Mouse (Mus musculus): ENCODE data around the gene Kctd11. TPM values are rescaled to one million over a fixed set of nuclear protein-coding genes. Genes with fewer than 3 reads are reported as not detected.

The Kctd11 gene
- polyA plus RNA-seq, 1 experiment from 2014 or later = 6.4 TPM

GRCm38 (mm10) chr11:69836703-69837576, 44.3 kb downstream of the Kctd11 start:
- peak overlapping the region; percentile 79 for H3K27ac ChIP-seq (ENCODE audit: low read depth, low read length)
- ATAC-seq (ENCODE audit: low FRiP score, low TSS enrichment) = 0 out of 2 replicates have a peak, but pooled peaks have one; percentile 4
- H3K27me3 ChIP-seq (ENCODE audit: control insufficient read depth, insufficient read depth, low read length) = 0 out of 2 replicates have a peak, but pooled peaks cover 2% of the 10 kb centered on the region
- peak overlapping the region; percentile 98 for H3K4me2 ChIP-seq (replicated peaks; ENCODE audit: low read depth, low read length)
- no peaks in the 10 kb centered on the region for H3K9me3 ChIP-seq (ENCODE audit: control insufficient read depth, low read length)
- H3K4me3 ChIP-seq (ENCODE audit: low read length) = peak overlapping the region; percentile 73
- WGBS = under 1% methylated on average over 39 of the region's 52 CpGs
- H3K4me1 ChIP-seq (ENCODE audit: control insufficient read depth, insufficient read depth, low read length) = peaks cover 46% of the 10 kb centered on the region
- H3K9ac ChIP-seq (ENCODE audit: low read depth, low read length) = peak overlapping the region; percentile 79
- H3K36me3 ChIP-seq (ENCODE audit: control insufficient read depth, insufficient read depth, low read length) = peaks cover 11% of the 10 kb centered on the region; the same call in 1 of the 2 replicates

GRCm38 (mm10) chr11:69835966-69836335, 45.3 kb downstream of the Kctd11 start:
- peaks cover 46% of the 10 kb centered on the region for H3K4me1 ChIP-seq (ENCODE audit: control insufficient read depth, insufficient read depth, low read length)
- 20% methylated on average over 4 of the region's 4 CpGs for WGBS
- no peak for ATAC-seq (ENCODE audit: low FRiP score, low TSS enrichment)
- no peaks in the 10 kb centered on the region for H3K9me3 ChIP-seq (ENCODE audit: control insufficient read depth, low read length)
- peak overlapping the region; percentile 73 for H3K4me3 ChIP-seq (ENCODE audit: low read length)
- peak overlapping the region; percentile 98 for H3K4me2 ChIP-seq (replicated peaks; ENCODE audit: low read depth, low read length)
- H3K36me3 ChIP-seq (ENCODE audit: control insufficient read depth, insufficient read depth, low read length) = peaks cover 17% of the 10 kb centered on the region; the same call in 1 of the 2 replicates
- peak overlapping the region; percentile 79; the same call in 1 of the 2 replicates for H3K9ac ChIP-seq (ENCODE audit: low read depth, low read length)
- 0 out of 2 replicates have a peak, but pooled peaks cover 2% of the 10 kb centered on the region for H3K27me3 ChIP-seq (ENCODE audit: control insufficient read depth, insufficient read depth, low read length)
- no peak overlapping the region for H3K27ac ChIP-seq (ENCODE audit: low read depth, low read length)

GRCm38 (mm10) chr11:69835326-69835965, 45.8 kb downstream of the Kctd11 start:
- no peak for ATAC-seq (ENCODE audit: low FRiP score, low TSS enrichment)
- H3K9ac ChIP-seq (ENCODE audit: low read depth, low read length) = peak overlapping the region; percentile 2; the same call in 1 of the 2 replicates
- WGBS = 5% methylated on average over 9 of the region's 9 CpGs

GRCm38 (mm10) chr11:69834001-69834549, 47.1 kb downstream of the Kctd11 start:
- WGBS = 8% methylated on average over 26 of the region's 48 CpGs
- peaks cover 17% of the 10 kb centered on the region; the same call in 1 of the 2 replicates for H3K36me3 ChIP-seq (ENCODE audit: control insufficient read depth, insufficient read depth, low read length)
- ATAC-seq (ENCODE audit: low FRiP score, low TSS enrichment) = no peak
- H3K4me1 ChIP-seq (ENCODE audit: control insufficient read depth, insufficient read depth, low read length) = peaks cover 47% of the 10 kb centered on the region
- H3K9me3 ChIP-seq (ENCODE audit: control insufficient read depth, low read length) = no peaks in the 10 kb centered on the region
- H3K4me3 ChIP-seq (ENCODE audit: low read length) = peak overlapping the region; percentile 73
- peak overlapping the region; percentile 75 for H3K9ac ChIP-seq (ENCODE audit: low read depth, low read length)
- H3K27ac ChIP-seq (ENCODE audit: low read depth, low read length) = 0 out of 2 replicates have a peak overlapping the region, but pooled peaks have one; percentile 11
- 0 out of 2 replicates have a peak, but pooled peaks cover 2% of the 10 kb centered on the region for H3K27me3 ChIP-seq (ENCODE audit: control insufficient read depth, insufficient read depth, low read length)
- peak overlapping the region; percentile 98 for H3K4me2 ChIP-seq (replicated peaks; ENCODE audit: low read depth, low read length)

More at GRCm38 (mm10) chr11:69835326-69835965, 45.8 kb downstream of the Kctd11 start:
- peak overlapping the region; percentile 98 for H3K4me2 ChIP-seq (replicated peaks; ENCODE audit: low read depth, low read length)
- H3K27ac ChIP-seq (ENCODE audit: low read depth, low read length) = no peak overlapping the region
- 0 out of 2 replicates have a peak, but pooled peaks cover 2% of the 10 kb centered on the region for H3K27me3 ChIP-seq (ENCODE audit: control insufficient read depth, insufficient read depth, low read length)
- peak overlapping the region; percentile 73 for H3K4me3 ChIP-seq (ENCODE audit: low read length)
- no peaks in the 10 kb centered on the region for H3K9me3 ChIP-seq (ENCODE audit: control insufficient read depth, low read length)
- H3K4me1 ChIP-seq (ENCODE audit: control insufficient read depth, insufficient read depth, low read length) = peaks cover 46% of the 10 kb centered on the region
- peaks cover 17% of the 10 kb centered on the region; the same call in 1 of the 2 replicates for H3K36me3 ChIP-seq (ENCODE audit: control insufficient read depth, insufficient read depth, low read length)

- WGBS = 55% methylated on average over 8 of the region's 8 CpGs
- Histone ChIP-seq H3K4me2 (replicated peaks; ENCODE audit: low read depth, low read length) (peak overlapping the region; percentile 98), H3K27ac (ENCODE audit: low read depth, low read length) (0 out of 2 replicates have a peak overlapping the region, but pooled peaks have one; percentile 11), H3K9ac (ENCODE audit: low read depth, low read length) (peak overlapping the region; percentile 75), H3K4me3 (ENCODE audit: low read length) (peak overlapping the region; percentile 73), H3K4me1 (ENCODE audit: control insufficient read depth, insufficient read depth, low read length) (peaks cover 45% of the 10 kb centered on the region), H3K36me3 (ENCODE audit: control insufficient read depth, insufficient read depth, low read length) (peaks cover 17% of the 10 kb centered on the region; the same call in 1 of the 2 replicates), H3K9me3 (ENCODE audit: control insufficient read depth, low read length) (no peaks in the 10 kb centered on the region), H3K27me3 (ENCODE audit: control insufficient read depth, insufficient read depth, low read length) (0 out of 2 replicates have a peak, but pooled peaks cover 2% of the 10 kb centered on the region)
- no peak for ATAC-seq (ENCODE audit: low FRiP score, low TSS enrichment)
Observed at GRCm38 (mm10) chr11:69833554-69833953, 47.7 kb downstream of the Kctd11 start.

- H3K27me3 ChIP-seq (ENCODE audit: control insufficient read depth, insufficient read depth, low read length) = no peaks in the 10 kb centered on the region
- no peak overlapping the region for H3K4me2 ChIP-seq (replicated peaks; ENCODE audit: low read depth, low read length)
- no peak overlapping the region for H3K9ac ChIP-seq (ENCODE audit: low read depth, low read length)
- 63% methylated on average over 5 of the region's 5 CpGs for WGBS
- peaks cover 56% of the 10 kb centered on the region for H3K36me3 ChIP-seq (ENCODE audit: control insufficient read depth, insufficient read depth, low read length)
- ATAC-seq (ENCODE audit: low FRiP score, low TSS enrichment) = no peak
- no peaks in the 10 kb centered on the region for H3K9me3 ChIP-seq (ENCODE audit: control insufficient read depth, low read length)
- peaks cover 10% of the 10 kb centered on the region for H3K4me1 ChIP-seq (ENCODE audit: control insufficient read depth, insufficient read depth, low read length)
- H3K4me3 ChIP-seq (ENCODE audit: low read length) = no peak overlapping the region
- H3K27ac ChIP-seq (ENCODE audit: low read depth, low read length) = no peak overlapping the region
Observed at GRCm38 (mm10) chr11:69828832-69829231, 52.4 kb downstream of the Kctd11 start.

Small RNA genes lying within 50 kb of the gene (microRNA-seq; reads per million reads assigned to microRNA genes)
- gene Mir6924 = not detected

Other genes starting within 250 kb of the Kctd11 start
- gene Fxr2, start 248.4 kb downstream of the Kctd11 start, polyA plus RNA-seq (2014; fragmentation: Nextera tagmentation; extraction: Ambion mirVana) = 30.7 and 33.3 TPM in 2 replicates
- 0.51 TPM in 1 of 2 replicates, not detected in the other for gene Sox15, start 226.1 kb downstream of the Kctd11 start, polyA plus RNA-seq (2014; fragmentation: Nextera tagmentation; extraction: Ambion mirVana)
- 42.3 and 71.8 TPM in 2 replicates for gene Mpdu1, start 218.8 kb downstream of the Kctd11 start, polyA plus RNA-seq (2014; fragmentation: Nextera tagmentation; extraction: Ambion mirVana)
- 8.5 and 10.5 TPM in 2 replicates for gene Cd68, start 215.3 kb downstream of the Kctd11 start, polyA plus RNA-seq (2014; fragmentation: Nextera tagmentation; extraction: Ambion mirVana)
- 729 and 1,177 TPM in 2 replicates for gene Eif4a1, start 209.0 kb downstream of the Kctd11 start, polyA plus RNA-seq (2014; fragmentation: Nextera tagmentation; extraction: Ambion mirVana)
- gene Senp3, start 199.3 kb downstream of the Kctd11 start, polyA plus RNA-seq (2014; fragmentation: Nextera tagmentation; extraction: Ambion mirVana) = 95.2 and 102 TPM in 2 replicates
- gene Tnfsf13, start 195.6 kb downstream of the Kctd11 start, polyA plus RNA-seq (2014; fragmentation: Nextera tagmentation; extraction: Ambion mirVana) = 0.34 and 0.60 TPM in 2 replicates
- gene Tnfsf12, start 185.6 kb downstream of the Kctd11 start, polyA plus RNA-seq (2014; fragmentation: Nextera tagmentation; extraction: Ambion mirVana) = 6.9 and 8.6 TPM in 2 replicates
- gene Tnfsfm13, start 185.3 kb downstream of the Kctd11 start, polyA plus RNA-seq (2014; fragmentation: Nextera tagmentation; extraction: Ambion mirVana) = 4.6 and 4.9 TPM in 2 replicates
- 30.2 and 58.4 TPM in 2 replicates for gene Polr2a, start 122.8 kb downstream of the Kctd11 start, polyA plus RNA-seq (2014; fragmentation: Nextera tagmentation; extraction: Ambion mirVana)
- gene Slc35g3, start 119.4 kb downstream of the Kctd11 start, polyA plus RNA-seq (2014; fragmentation: Nextera tagmentation; extraction: Ambion mirVana) = 0.23 and 0.36 TPM in 2 replicates
- gene Zbtb4, start 115.5 kb downstream of the Kctd11 start, polyA plus RNA-seq (2014; fragmentation: Nextera tagmentation; extraction: Ambion mirVana) = 2.0 and 2.2 TPM in 2 replicates
- 4.6 and 6.5 TPM in 2 replicates for gene Chrnb1, start 85.5 kb downstream of the Kctd11 start, polyA plus RNA-seq (2014; fragmentation: Nextera tagmentation; extraction: Ambion mirVana)
- 1.7 and 1.9 TPM in 2 replicates for gene Fgf11, start 79.5 kb downstream of the Kctd11 start, polyA plus RNA-seq (2014; fragmentation: Nextera tagmentation; extraction: Ambion mirVana)
- gene Tmem102, start 75.8 kb downstream of the Kctd11 start, polyA plus RNA-seq (2014; fragmentation: Nextera tagmentation; extraction: Ambion mirVana) = 6.4 and 7.7 TPM in 2 replicates
- gene Gm39566, start 66.1 kb downstream of the Kctd11 start, polyA plus RNA-seq (2014; fragmentation: Nextera tagmentation; extraction: Ambion mirVana) = not detected in 2 replicates
- gene Spem2, start 62.9 kb downstream of the Kctd11 start, polyA plus RNA-seq (2014; fragmentation: Nextera tagmentation; extraction: Ambion mirVana) = not detected in 2 replicates
- gene Spem1, start 59.2 kb downstream of the Kctd11 start, polyA plus RNA-seq (2014; fragmentation: Nextera tagmentation; extraction: Ambion mirVana) = 0.27 TPM in 1 of 2 replicates, not detected in the other
- gene Nlgn2, start 43.6 kb downstream of the Kctd11 start, polyA plus RNA-seq (2014; fragmentation: Nextera tagmentation; extraction: Ambion mirVana) = 7.8 and 8.5 TPM in 2 replicates
- gene Tmem256, start 42.9 kb downstream of the Kctd11 start, polyA plus RNA-seq (2014; fragmentation: Nextera tagmentation; extraction: Ambion mirVana) = 354 and 512 TPM in 2 replicates
- 84.3 and 105 TPM in 2 replicates for gene Plscr3, start 35.0 kb downstream of the Kctd11 start, polyA plus RNA-seq (2014; fragmentation: Nextera tagmentation; extraction: Ambion mirVana)
- 2.3 and 4.9 TPM in 2 replicates for gene Tnk1, start 22.7 kb downstream of the Kctd11 start, polyA plus RNA-seq (2014; fragmentation: Nextera tagmentation; extraction: Ambion mirVana)
- not detected in 2 replicates for gene Tmem95, start 3.4 kb downstream of the Kctd11 start, polyA plus RNA-seq (2014; fragmentation: Nextera tagmentation; extraction: Ambion mirVana)
- gene Acap1, start 14.1 kb upstream of the Kctd11 start, polyA plus RNA-seq (2014; fragmentation: Nextera tagmentation; extraction: Ambion mirVana) = 0.20 and 0.28 TPM in 2 replicates
- gene 2810408A11Rik, start 19.6 kb upstream of the Kctd11 start, polyA plus RNA-seq (2014; fragmentation: Nextera tagmentation; extraction: Ambion mirVana) = 12.4 and 15.1 TPM in 2 replicates
- gene Neurl4, start 19.7 kb upstream of the Kctd11 start, polyA plus RNA-seq (2014; fragmentation: Nextera tagmentation; extraction: Ambion mirVana) = 13.0 and 16.3 TPM in 2 replicates
- 73.4 and 82.0 TPM in 2 replicates for gene Gps2, start 32.5 kb upstream of the Kctd11 start, polyA plus RNA-seq (2014; fragmentation: Nextera tagmentation; extraction: Ambion mirVana)
- 2,108 and 2,169 TPM in 2 replicates for gene Eif5a, start 40.6 kb upstream of the Kctd11 start, polyA plus RNA-seq (2014; fragmentation: Nextera tagmentation; extraction: Ambion mirVana)
- gene Ybx2, start 54.4 kb upstream of the Kctd11 start, polyA plus RNA-seq (2014; fragmentation: Nextera tagmentation; extraction: Ambion mirVana) = 10.1 and 10.7 TPM in 2 replicates
- gene Slc2a4, start 66.8 kb upstream of the Kctd11 start, polyA plus RNA-seq (2014; fragmentation: Nextera tagmentation; extraction: Ambion mirVana) = 11.7 and 14.1 TPM in 2 replicates
- 117 and 132 TPM in 2 replicates for gene Cldn7, start 83.4 kb upstream of the Kctd11 start, polyA plus RNA-seq (2014; fragmentation: Nextera tagmentation; extraction: Ambion mirVana)
- gene Ctdnep1, start 99.8 kb upstream of the Kctd11 start, polyA plus RNA-seq (2014; fragmentation: Nextera tagmentation; extraction: Ambion mirVana) = 34.5 and 50.1 TPM in 2 replicates
- gene Elp5, start 101.1 kb upstream of the Kctd11 start, polyA plus RNA-seq (2014; fragmentation: Nextera tagmentation; extraction: Ambion mirVana) = 117 and 141 TPM in 2 replicates
- 426 and 499 TPM in 2 replicates for gene Gabarap, start 109.7 kb upstream of the Kctd11 start, polyA plus RNA-seq (2014; fragmentation: Nextera tagmentation; extraction: Ambion mirVana)
- 48.5 and 63.1 TPM in 2 replicates for gene Phf23, start 114.4 kb upstream of the Kctd11 start, polyA plus RNA-seq (2014; fragmentation: Nextera tagmentation; extraction: Ambion mirVana)
- gene Dvl2, start 119.2 kb upstream of the Kctd11 start, polyA plus RNA-seq (2014; fragmentation: Nextera tagmentation; extraction: Ambion mirVana) = 28.2 and 34.9 TPM in 2 replicates
- gene Acadvl, start 134.0 kb upstream of the Kctd11 start, polyA plus RNA-seq (2014; fragmentation: Nextera tagmentation; extraction: Ambion mirVana) = 41.1 and 58.4 TPM in 2 replicates
- 13.2 and 16.4 TPM in 2 replicates for gene Dlg4, start 135.5 kb upstream of the Kctd11 start, polyA plus RNA-seq (2014; fragmentation: Nextera tagmentation; extraction: Ambion mirVana)
- 2.0 and 2.4 TPM in 2 replicates for gene Asgr1, start 172.7 kb upstream of the Kctd11 start, polyA plus RNA-seq (2014; fragmentation: Nextera tagmentation; extraction: Ambion mirVana)
- gene Asgr2, start 211.2 kb upstream of the Kctd11 start, polyA plus RNA-seq (2014; fragmentation: Nextera tagmentation; extraction: Ambion mirVana) = not detected in 2 replicates
- 0.60 TPM in 1 of 2 replicates, not detected in the other for gene Mgl2, start 248.9 kb upstream of the Kctd11 start, polyA plus RNA-seq (2014; fragmentation: Nextera tagmentation; extraction: Ambion mirVana)

Data from kidney, embryonic 14.5 days (tissue).